Mouse (Mus musculus) liver, adult 2 months (tissue): Measurements from ENCODE around the gene Knop1. TPM values are rescaled to one million over a fixed set of nuclear protein-coding genes. Genes with fewer than 3 reads are reported as not detected.
A peak's percentile ranks its signal among the peaks of the same experiment; 100 is the strongest.

ENCODE experiments used
- DNase-seq: peaks from one replicate; pipeline ENCODE4 v3.0.0-alpha.2; 2011; ENCODE audit warnings: low read depth, low spot score; ENCODE audit errors: extremely low read depth
- H3K27ac ChIP-seq: fragments of 200-500 bp; replicated peaks from 2 replicates; pipeline ENCODE4 v1.5.1; 2012; ENCODE audit warnings: low read depth, mild to moderate bottlenecking, control low read depth, inconsistent platforms, low read length; ENCODE audit not compliant: insufficient read depth
- H3K27me3 ChIP-seq: fragments of 200-500 bp; 2 replicates; pipeline ENCODE4 v1.6.1; 2012; ENCODE audit warnings: mild to moderate bottlenecking, moderate library complexity, low read length, inconsistent platforms; ENCODE audit not compliant: control insufficient read depth, insufficient read depth
- H3K36me3 ChIP-seq: fragments of 200-500 bp; 2 replicates; pipeline ENCODE4 v1.6.1; 2012; ENCODE audit warnings: low read length, inconsistent platforms; ENCODE audit not compliant: control insufficient read depth, insufficient read depth
- H3K4me1 ChIP-seq: fragments of 200-500 bp; 2 replicates; pipeline ENCODE4 v1.6.1; 2011; ENCODE audit warnings: low read length; ENCODE audit not compliant: control insufficient read depth, insufficient read depth
- H3K4me3 ChIP-seq: fragments of 200-500 bp; 2 replicates; pipeline ENCODE4 v1.5.1; 2011; ENCODE audit warnings: low read depth, mild to moderate bottlenecking, control low read depth, low read length, moderate library complexity; ENCODE audit not compliant: insufficient read depth
- H3K79me2 ChIP-seq: fragments of 200-500 bp; 2 replicates; pipeline ENCODE4 v1.6.1; 2012; ENCODE audit warnings: inconsistent platforms, mild to moderate bottlenecking, low read length, moderate library complexity; ENCODE audit not compliant: control insufficient read depth, insufficient read depth
- H3K9ac ChIP-seq: fragments of 200-500 bp; 2 replicates; pipeline ENCODE4 v1.6.1; 2012; ENCODE audit warnings: low read depth, mild to moderate bottlenecking, control low read depth, inconsistent platforms, low read length
- CTCF ChIP-seq: fragments of 200-500 bp; IDR thresholded peaks from 2 replicates; pipeline ENCODE4 v1.5.1; 2011; ENCODE audit warnings: low read depth, low read length, control low read depth
- POLR2A ChIP-seq: fragments of 200-500 bp; IDR thresholded peaks from 2 replicates; pipeline ENCODE4 v1.6.1; 2011; ENCODE audit warnings: low read length, control low read depth; ENCODE audit not compliant: insufficient read depth; ENCODE audit errors: extremely low read depth
- WGBS: fragments of 180-500 bp; shearing (Covaris S2); methylation state at CpG from one replicate; pipeline ENCODE4 v1.1.7; 2018; 5-methylcytosine and 5-hydroxymethylcytosine counted together
- polyA plus RNA-seq: library from polyadenylated mRNA; depleted of rRNA; stranded (reverse); fragments of >200 nt; gene quantifications from 2 replicates; pipeline ENCODE4 v1.2.3, GENCODE M21; 2012
- total RNA-seq: library from RNA; depleted of rRNA; stranded (reverse); fragments of >200 nt; gene quantifications from 2 replicates; pipeline ENCODE4 v1.2.3, GENCODE M21; 2014

Gene Knop1
- total and polyA plus RNA-seq, 2 experiments: 6.0 to 9.4 TPM

- WGBS: 75% methylated on average over 10 of the region's 10 CpGs
- H3K27ac ChIP-seq: no peak overlapping the region
- DNase-seq: no peak
- H3K4me3 ChIP-seq: no peak overlapping the region
- H3K79me2 ChIP-seq: no peaks in the 10 kb centered on the region
- H3K36me3 ChIP-seq: no peaks in the 10 kb centered on the region
- H3K4me1 ChIP-seq: no peaks in the 10 kb centered on the region
- TF ChIP-seq POLR2A (no peak), CTCF (no peak)
- H3K9ac ChIP-seq: no peak overlapping the region
- H3K27me3 ChIP-seq: no peaks in the 10 kb centered on the region
These were observed 39.7 kb upstream of the Knop1 start for GRCm38 (mm10) chr7:118895469-118896450.

DNA sequence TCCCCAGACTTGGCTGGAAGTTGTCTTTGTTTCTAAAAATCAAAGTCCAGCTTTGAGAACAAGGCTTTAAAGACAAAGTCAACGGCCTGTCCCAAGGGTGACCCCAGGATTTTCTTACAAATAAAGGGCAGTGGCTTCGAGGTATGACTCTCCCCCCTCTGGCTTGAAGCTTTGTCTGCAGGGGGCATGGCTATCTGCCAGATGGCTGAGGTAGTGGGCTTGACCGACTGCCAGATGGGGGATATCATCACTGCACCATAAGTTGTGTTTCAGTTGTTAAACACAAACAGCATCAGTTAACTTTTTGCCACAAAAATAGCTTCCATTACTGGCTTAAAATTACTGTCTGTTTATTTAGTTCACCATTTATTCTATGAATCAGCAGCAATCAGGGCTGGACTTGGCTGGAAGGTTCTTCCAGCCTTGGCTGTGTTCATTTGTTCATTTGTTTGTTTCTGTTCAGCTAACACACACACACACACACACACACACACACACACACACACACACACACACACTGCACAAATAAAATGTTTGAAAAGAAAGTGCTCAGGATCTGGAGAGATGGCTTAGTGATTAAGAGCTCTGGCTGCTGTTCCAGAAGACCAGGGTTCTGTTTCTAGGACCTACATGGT is 33.1 kb upstream of the Knop1 start:
- Histone ChIP-seq H3K4me3 (no peak overlapping the region), H3K79me2 (no peaks in the 10 kb centered on the region), H3K9ac (no peak overlapping the region), H3K27me3 (no peaks in the 10 kb centered on the region), H3K4me1 (peaks cover 2% of the 10 kb centered on the region; the same call in 1 of the 2 replicates), H3K36me3 (no peaks in the 10 kb centered on the region), H3K27ac (no peak overlapping the region)
- TF ChIP-seq CTCF (no peak), POLR2A (no peak)
- 36% methylated on average over 3 of the region's 3 CpGs for WGBS
- DNase-seq: peak; percentile 41

GRCm38 (mm10) chr7:118887303-118888055 is 31.4 kb upstream of the Knop1 start:
- Histone ChIP-seq H3K27me3 (no peaks in the 10 kb centered on the region), H3K9ac (no peak overlapping the region), H3K79me2 (no peaks in the 10 kb centered on the region), H3K27ac (no peak overlapping the region), H3K4me3 (no peak overlapping the region), H3K4me1 (peaks cover 2% of the 10 kb centered on the region; the same call in 1 of the 2 replicates), H3K36me3 (no peaks in the 10 kb centered on the region)
- TF ChIP-seq CTCF: no peak
- TF ChIP-seq POLR2A: no peak
- DNase-seq: no peak
- 83% methylated on average over 6 of the region's 6 CpGs for WGBS

- no peaks in the 10 kb centered on the region for H3K27me3 ChIP-seq
- no peak for DNase-seq
- TF ChIP-seq POLR2A (no peak), CTCF (no peak)
- 83% methylated on average over 4 of the region's 4 CpGs for WGBS
- H3K9ac ChIP-seq: no peak overlapping the region
- no peaks in the 10 kb centered on the region for H3K79me2 ChIP-seq
- peaks cover 2% of the 10 kb centered on the region; the same call in 1 of the 2 replicates for H3K4me1 ChIP-seq
- H3K4me3 ChIP-seq: no peak overlapping the region
- no peak overlapping the region for H3K27ac ChIP-seq
- H3K36me3 ChIP-seq: no peaks in the 10 kb centered on the region
These were observed 28.9 kb upstream of the Knop1 start for GRCm38 (mm10) chr7:118884969-118885368.

DNA sequence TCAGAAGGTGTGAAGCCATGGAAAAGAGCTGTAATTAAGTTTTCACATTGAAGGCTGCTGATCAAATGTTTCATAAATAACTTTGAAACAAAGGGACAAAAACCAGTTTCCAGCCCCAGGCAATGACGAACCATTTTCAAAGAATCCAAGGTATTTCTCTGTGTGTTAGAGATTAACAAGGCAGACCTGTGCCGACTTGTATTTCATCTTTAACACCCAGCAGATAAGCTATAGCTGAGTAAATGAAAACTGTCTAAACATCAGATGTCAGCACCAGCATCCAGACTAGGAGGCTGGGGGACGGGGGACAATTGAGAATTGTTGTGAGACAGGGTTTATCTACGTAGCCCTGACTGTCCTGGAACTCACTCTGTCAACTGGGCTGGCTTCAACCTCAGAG is 27.9 kb upstream of the Knop1 start:
- H3K27me3 ChIP-seq: no peaks in the 10 kb centered on the region
- DNase-seq: no peak
- H3K4me1 ChIP-seq: no peaks in the 10 kb centered on the region
- no peaks in the 10 kb centered on the region for H3K36me3 ChIP-seq
- no peak overlapping the region for H3K27ac ChIP-seq
- H3K4me3 ChIP-seq: no peak overlapping the region
- H3K79me2 ChIP-seq: no peaks in the 10 kb centered on the region
- WGBS: 59% methylated on average over 4 of the region's 4 CpGs
- no peak overlapping the region for H3K9ac ChIP-seq
- TF ChIP-seq CTCF: no peak
- TF ChIP-seq POLR2A: no peak
